Mouse (Mus musculus): ENCODE data around the gene Ppp1r14a.

GRCm38 (mm10) chr7:29265636-29266035 lies 23.5 kb upstream of the Ppp1r14a start:
- TF ChIP-seq CTCF (IDR thresholded peaks at IDR 0.05; ENCODE audit: low read depth, low read length) (no peak), EP300 (IDR thresholded peaks at IDR 0.05; ENCODE audit: insufficient read depth, low read depth, low read length) (no peak)
